Mouse (Mus musculus): ENCODE data around the gene Olfr1367. TPM values are rescaled to one million over a fixed set of nuclear protein-coding genes. Genes with fewer than 3 reads are reported as not detected.

The Olfr1367 gene
- total RNA-seq (2014; rRNA removed; ENCODE audit: low replicate concordance) = not detected in 2 replicates
- polyA plus RNA-seq (2015; fragmentation: Nextera tagmentation; extraction: Ambion mirVana) = not detected in 2 replicates

DNA sequence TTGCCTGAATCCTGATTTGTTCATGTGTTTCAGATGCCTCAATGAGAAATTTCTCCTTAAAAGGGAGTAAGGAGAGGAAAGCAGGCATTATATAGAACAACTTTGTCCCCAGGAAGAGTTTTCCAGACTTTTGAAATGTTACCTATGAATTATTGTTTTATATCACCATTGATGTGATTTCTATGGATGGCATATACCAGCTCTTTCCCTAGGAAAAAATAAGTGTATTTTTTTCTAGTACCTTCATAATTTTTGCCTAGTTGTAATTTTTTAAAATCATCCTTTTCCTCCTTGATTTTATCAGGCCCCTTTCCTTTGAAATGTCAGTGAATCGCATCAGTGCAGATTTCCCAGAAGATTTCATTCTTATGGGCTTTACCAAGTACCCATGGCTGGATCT lies at the start of gene Olfr1367:
TSS of gene Olfr1367 (plus strand) at position 301 of the 400 bp plus-strand sequence.
- Histone ChIP-seq H3K4me3 (ENCODE audit: low read depth, low read length) (no peak within 1 kb of the TSS), H3K36me3 (replicated peaks; ENCODE audit: control insufficient read depth, insufficient read depth, low read length) (no peaks in the 10 kb centered on the region), H3K9ac (replicated peaks; ENCODE audit: low read depth, low read length) (no peak within 1 kb of the TSS), H3K4me1 (ENCODE audit: control insufficient read depth, insufficient read depth) (no peaks in the 10 kb centered on the region), H3K9me3 (replicated peaks; ENCODE audit: control insufficient read depth, low read length) (no peaks in the 10 kb centered on the region), H3K4me2 (ENCODE audit: low read depth, low read length) (no peak within 1 kb of the TSS), H3K27me3 (ENCODE audit: control insufficient read depth, insufficient read depth, low read length) (no peaks in the 10 kb centered on the region), H3K27ac (ENCODE audit: low read depth) (no peak within 1 kb of the TSS)
- TF ChIP-seq EP300 (IDR thresholded peaks at IDR 0.05; ENCODE audit: low read depth) (no peak), CTCF (IDR thresholded peaks at IDR 0.05; ENCODE audit: low read depth) (no peak)
- 84% methylated on average over 1 of the region's 1 CpGs for WGBS
- DNase-seq (ENCODE audit: low spot score) (no peak), ATAC-seq (ENCODE audit: insufficient read depth, low read depth) (no peak)

DNA sequence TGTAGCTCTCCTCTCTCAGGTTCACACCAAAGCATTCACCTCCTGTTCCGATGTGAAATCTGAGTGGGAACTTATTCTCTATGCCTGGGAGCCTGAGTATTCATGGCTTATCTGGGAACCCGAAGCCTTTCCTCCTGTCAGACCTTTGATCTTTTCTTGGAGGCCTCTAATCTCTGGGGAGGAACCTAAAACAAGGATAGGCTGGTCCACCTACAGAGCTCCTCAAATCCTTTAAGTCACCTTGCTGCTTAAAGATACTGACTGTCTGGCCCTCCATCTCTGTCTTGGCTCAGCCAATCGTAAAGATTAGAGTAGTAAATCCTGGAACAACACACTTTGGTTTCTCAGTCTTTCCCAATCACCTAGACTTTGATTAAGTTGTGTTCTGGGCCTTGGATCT lies 48.2 kb upstream of the Olfr1367 start:
- Histone ChIP-seq H3K9ac (replicated peaks; ENCODE audit: low read depth, low read length) (no peak overlapping the region), H3K4me2 (ENCODE audit: low read depth, low read length) (no peak overlapping the region), H3K27me3 (ENCODE audit: control insufficient read depth, insufficient read depth, low read length) (no peaks in the 10 kb centered on the region), H3K36me3 (replicated peaks; ENCODE audit: control insufficient read depth, insufficient read depth, low read length) (no peaks in the 10 kb centered on the region), H3K4me3 (ENCODE audit: low read depth, low read length) (no peak overlapping the region), H3K4me1 (ENCODE audit: control insufficient read depth, insufficient read depth) (peaks cover 9% of the 10 kb centered on the region; the same call in 1 of the 2 replicates), H3K27ac (ENCODE audit: low read depth) (no peak overlapping the region), H3K9me3 (replicated peaks; ENCODE audit: control insufficient read depth, low read length) (no peaks in the 10 kb centered on the region)
- WGBS = 36% methylated on average over 3 of the region's 3 CpGs
- ATAC-seq (ENCODE audit: insufficient read depth, low read depth) (no peak), DNase-seq (ENCODE audit: low spot score) (no peak)
- TF ChIP-seq EP300 (IDR thresholded peaks at IDR 0.05; ENCODE audit: low read depth) = no peak
- TF ChIP-seq CTCF (IDR thresholded peaks at IDR 0.05; ENCODE audit: low read depth) = no peak

DNA sequence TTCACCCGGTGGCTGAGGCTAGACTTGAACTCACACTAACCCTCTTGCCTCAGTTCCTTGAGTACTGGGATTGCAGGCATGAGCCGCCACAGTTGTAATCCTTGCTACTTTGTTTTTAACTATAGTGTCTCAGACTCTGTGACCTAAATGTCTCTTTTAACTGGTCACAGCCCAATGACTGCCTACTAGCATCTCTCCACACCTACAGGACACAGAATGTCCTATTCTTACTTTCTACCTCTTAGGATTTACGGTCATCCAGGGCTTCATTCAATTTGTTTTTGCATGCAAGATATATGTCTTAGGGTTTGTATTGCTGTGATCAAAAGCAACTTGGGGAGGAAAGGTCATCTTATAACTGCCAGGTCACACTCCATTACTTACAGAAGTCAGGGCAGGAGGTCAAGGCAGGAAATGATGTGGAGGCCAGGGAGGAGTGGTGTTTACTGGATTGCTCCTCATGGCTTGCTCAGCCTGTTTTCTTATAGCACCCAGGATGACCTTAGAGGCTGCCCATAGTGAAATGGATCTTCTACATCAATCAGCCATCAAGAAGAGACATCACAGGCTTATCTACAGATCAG lies 42.1 kb upstream of the Olfr1367 start:
- no peak for TF ChIP-seq EP300 (IDR thresholded peaks at IDR 0.05; ENCODE audit: low read depth)
- no peak for TF ChIP-seq CTCF (IDR thresholded peaks at IDR 0.05; ENCODE audit: low read depth)

DNA sequence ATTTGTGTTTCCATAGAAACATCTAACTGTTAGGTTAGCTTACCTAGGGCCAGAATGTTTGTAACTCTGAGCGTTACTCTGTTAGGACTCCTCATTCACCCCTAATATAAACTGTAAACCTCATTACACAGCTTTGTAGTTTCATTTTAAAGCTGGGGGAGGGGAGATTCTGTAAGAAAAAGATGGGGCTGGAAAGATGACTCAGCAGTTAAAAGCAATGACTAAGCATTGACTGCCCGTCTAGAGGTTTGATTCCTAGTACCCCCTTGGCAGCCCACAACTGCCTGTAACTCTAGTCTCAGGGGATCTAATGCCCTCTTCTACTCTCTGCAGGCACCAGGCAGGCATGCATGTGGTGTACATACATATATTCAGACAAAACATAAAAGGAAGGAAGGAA lies 36.9 kb upstream of the Olfr1367 start:
- ATAC-seq (ENCODE audit: insufficient read depth, low read depth) = no peak
- DNase-seq (ENCODE audit: low spot score) = no peak
- TF ChIP-seq EP300 (IDR thresholded peaks at IDR 0.05; ENCODE audit: low read depth) = no peak
- Histone ChIP-seq H3K4me3 (ENCODE audit: low read depth, low read length) (no peak overlapping the region), H3K27me3 (ENCODE audit: control insufficient read depth, insufficient read depth, low read length) (no peaks in the 10 kb centered on the region), H3K9ac (replicated peaks; ENCODE audit: low read depth, low read length) (no peak overlapping the region), H3K27ac (ENCODE audit: low read depth) (no peak overlapping the region), H3K4me1 (ENCODE audit: control insufficient read depth, insufficient read depth) (no peaks in the 10 kb centered on the region), H3K4me2 (ENCODE audit: low read depth, low read length) (no peak overlapping the region), H3K9me3 (replicated peaks; ENCODE audit: control insufficient read depth, low read length) (no peaks in the 10 kb centered on the region), H3K36me3 (replicated peaks; ENCODE audit: control insufficient read depth, insufficient read depth, low read length) (no peaks in the 10 kb centered on the region)
- WGBS = 58% methylated on average over 2 of the region's 2 CpGs

More for the DNA sequence above, 42.1 kb upstream of the Olfr1367 start:
- WGBS = 73% methylated on average over 3 of the region's 3 CpGs
- Histone ChIP-seq H3K27ac (ENCODE audit: low read depth) (no peak overlapping the region), H3K4me2 (ENCODE audit: low read depth, low read length) (no peak overlapping the region), H3K36me3 (replicated peaks; ENCODE audit: control insufficient read depth, insufficient read depth, low read length) (no peaks in the 10 kb centered on the region), H3K9ac (replicated peaks; ENCODE audit: low read depth, low read length) (no peak overlapping the region), H3K4me1 (ENCODE audit: control insufficient read depth, insufficient read depth) (peaks cover 9% of the 10 kb centered on the region; the same call in 1 of the 2 replicates), H3K9me3 (replicated peaks; ENCODE audit: control insufficient read depth, low read length) (no peaks in the 10 kb centered on the region), H3K27me3 (ENCODE audit: control insufficient read depth, insufficient read depth, low read length) (no peaks in the 10 kb centered on the region), H3K4me3 (ENCODE audit: low read depth, low read length) (no peak overlapping the region)
- DNase-seq (ENCODE audit: low spot score) = no peak
- no peak for ATAC-seq (ENCODE audit: insufficient read depth, low read depth)

DNA sequence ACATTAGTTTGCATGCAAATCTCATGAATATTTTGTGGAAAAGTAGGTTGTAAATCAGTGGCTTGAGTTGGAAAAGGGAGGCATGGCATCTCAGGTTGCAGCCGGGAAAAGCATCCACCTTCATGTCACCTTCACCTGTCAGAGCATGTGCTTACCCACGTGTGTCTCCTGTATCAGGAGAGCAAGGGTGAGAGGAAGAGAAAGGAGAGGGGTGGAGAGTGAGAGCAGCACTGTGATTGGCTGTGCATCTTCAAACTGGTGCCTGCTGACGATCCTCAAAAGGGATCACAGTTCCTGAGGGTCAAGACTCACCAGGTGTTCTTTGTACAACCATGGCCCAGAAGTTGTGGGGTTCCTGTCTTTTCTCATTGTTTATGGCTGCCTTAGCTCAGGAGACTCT lies 34.8 kb upstream of the Olfr1367 start, which contains the start of gene Gpx6:
TSS of gene Gpx6 (plus strand) at position 200 of the 400 bp plus-strand sequence.
- TF ChIP-seq EP300 (IDR thresholded peaks at IDR 0.05; ENCODE audit: low read depth) (no peak), CTCF (IDR thresholded peaks at IDR 0.05; ENCODE audit: low read depth) (no peak)
- no peaks in the 10 kb centered on the region for H3K9me3 ChIP-seq (replicated peaks; ENCODE audit: control insufficient read depth, low read length)
- no peak within 1 kb of the TSS for H3K4me3 ChIP-seq (ENCODE audit: low read depth, low read length)
- no peaks in the 10 kb centered on the region for H3K4me1 ChIP-seq (ENCODE audit: control insufficient read depth, insufficient read depth)
- DNase-seq (ENCODE audit: low spot score) (no peak), ATAC-seq (ENCODE audit: insufficient read depth, low read depth) (no peak)
- no peak within 1 kb of the TSS for H3K9ac ChIP-seq (replicated peaks; ENCODE audit: low read depth, low read length)
- no peak within 1 kb of the TSS for H3K27ac ChIP-seq (ENCODE audit: low read depth)
- H3K4me2 ChIP-seq (ENCODE audit: low read depth, low read length) = no peak within 1 kb of the TSS
- H3K27me3 ChIP-seq (ENCODE audit: control insufficient read depth, insufficient read depth, low read length) = no peaks in the 10 kb centered on the region
- no peaks in the 10 kb centered on the region for H3K36me3 ChIP-seq (replicated peaks; ENCODE audit: control insufficient read depth, insufficient read depth, low read length)
- 23% methylated on average over 3 of the region's 3 CpGs for WGBS

DNA sequence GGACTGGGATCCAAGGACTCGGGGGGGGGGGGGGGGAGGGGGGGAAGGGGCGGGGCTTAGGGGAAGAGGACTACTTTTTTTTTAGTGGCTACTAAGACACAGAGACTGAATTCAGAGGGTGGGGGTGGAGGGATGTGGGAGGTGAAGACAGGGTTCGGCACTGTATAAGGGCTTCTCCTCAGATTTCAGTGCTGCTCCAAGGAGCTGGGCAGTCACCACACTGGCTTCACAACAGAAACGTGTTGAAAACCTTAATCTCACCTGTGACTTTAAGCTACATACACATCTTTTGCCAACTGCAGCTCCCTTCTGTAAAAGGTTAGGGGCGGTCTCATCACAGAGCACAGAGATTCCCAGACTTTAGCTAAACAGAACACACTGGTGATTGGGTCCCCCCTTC lies 33.9 kb upstream of the Olfr1367 start:
- TF ChIP-seq EP300 (IDR thresholded peaks at IDR 0.05; ENCODE audit: low read depth) (no peak), CTCF (IDR thresholded peaks at IDR 0.05; ENCODE audit: low read depth) (no peak)
- Histone ChIP-seq H3K27ac (ENCODE audit: low read depth) (no peak overlapping the region), H3K4me3 (ENCODE audit: low read depth, low read length) (no peak overlapping the region), H3K27me3 (ENCODE audit: control insufficient read depth, insufficient read depth, low read length) (no peaks in the 10 kb centered on the region), H3K9me3 (replicated peaks; ENCODE audit: control insufficient read depth, low read length) (no peaks in the 10 kb centered on the region), H3K4me2 (ENCODE audit: low read depth, low read length) (no peak overlapping the region), H3K9ac (replicated peaks; ENCODE audit: low read depth, low read length) (no peak overlapping the region), H3K36me3 (replicated peaks; ENCODE audit: control insufficient read depth, insufficient read depth, low read length) (no peaks in the 10 kb centered on the region), H3K4me1 (ENCODE audit: control insufficient read depth, insufficient read depth) (no peaks in the 10 kb centered on the region)
- no peak for DNase-seq (ENCODE audit: low spot score)
- 30% methylated on average over 4 of the region's 5 CpGs for WGBS
- no peak for ATAC-seq (ENCODE audit: insufficient read depth, low read depth)

Data from heart, postnatal 0 days (tissue).